Mouse (Mus musculus) small intestine, adult 2 months (tissue): ENCODE results near the gene Haao.

ENCODE experiments used
- CTCF ChIP-seq: fragments of 200-500 bp; IDR thresholded peaks from 2 replicates; pipeline ENCODE4 v1.5.1; 2012; ENCODE audit warnings: low read depth, mild to moderate bottlenecking, control low read depth, inconsistent platforms, low read length, moderate library complexity, mixed read lengths; ENCODE audit not compliant: insufficient replicate concordance, insufficient read length; ENCODE audit errors: extremely low read depth
- POLR2A ChIP-seq: fragments of 200-500 bp; IDR thresholded peaks from 2 replicates; pipeline ENCODE4 v1.6.1; 2012; ENCODE audit warnings: low read depth, mild to moderate bottlenecking, control low read depth, inconsistent platforms, low read length, moderate library complexity

DNA sequence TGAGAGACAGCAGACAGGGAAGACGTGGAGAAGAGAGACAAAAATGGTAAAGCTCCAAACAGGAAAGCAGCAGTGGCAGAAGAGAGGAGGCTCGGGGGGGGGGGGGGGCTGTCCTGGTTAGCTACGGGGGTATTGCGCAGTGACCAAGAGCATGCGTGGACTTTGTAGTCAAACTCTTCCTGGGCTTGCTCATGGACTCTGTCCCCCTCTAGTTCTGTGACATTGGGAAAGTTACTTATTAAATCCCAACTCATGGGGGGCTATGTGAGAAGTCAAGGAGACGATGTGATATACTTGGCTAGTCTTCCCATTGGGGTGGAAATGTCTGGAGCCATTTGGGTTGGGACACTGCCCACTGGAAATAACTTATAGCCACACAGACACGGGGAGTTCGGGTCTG is 2.2 kb downstream of the Haao start:
- TF ChIP-seq POLR2A: no peak
- TF ChIP-seq CTCF: no peak
